Mouse (Mus musculus): ENCODE data around the gene Pcbd1. TPM values are rescaled to one million over a fixed set of nuclear protein-coding genes. Genes with fewer than 3 reads are reported as not detected.

Pcbd1 gene
- polyA plus RNA-seq, 1 experiment from 2014 or later = 17.5 TPM

Small RNA genes within 50 kb of the gene (microRNA-seq; reads per million reads assigned to microRNA genes)
- not detected for gene Gm44308

Other genes with a start within 250 kb of the Pcbd1 start
- gene Sgpl1, start 58.4 kb downstream of the Pcbd1 start, polyA plus RNA-seq (2016; fragmentation: Nextera tagmentation; extraction: Ambion mirVana) = 92.3 and 101 TPM in 2 replicates
- not detected in 2 replicates for gene Tbata, start 82.6 kb downstream of the Pcbd1 start, polyA plus RNA-seq (2016; fragmentation: Nextera tagmentation; extraction: Ambion mirVana)
- 0.85 and 1.2 TPM in 2 replicates for gene Adamts14, start 184.1 kb downstream of the Pcbd1 start, polyA plus RNA-seq (2016; fragmentation: Nextera tagmentation; extraction: Ambion mirVana)
- not detected in 2 replicates for gene Prf1, start 208.5 kb downstream of the Pcbd1 start, polyA plus RNA-seq (2016; fragmentation: Nextera tagmentation; extraction: Ambion mirVana)

All from limb, embryonic 12.5 days (tissue).